Mouse (Mus musculus) hindbrain, embryonic 16.5 days (tissue): ENCODE measurements around the gene Rpl37a. TPM values are rescaled to one million over a fixed set of nuclear protein-coding genes. Genes with fewer than 3 reads are reported as not detected.

ENCODE experiments used
- ATAC-seq: fragments of 200-750 bp; cut with Nextera tagmentation; 2 replicates; pipeline ENCODE4 v1.8.0; 2017; ENCODE audit warnings: moderate TSS enrichment, moderate library complexity
- H3K27ac ChIP-seq: fragments of 300-500 bp; sonication (generic); 2 replicates; pipeline ENCODE4 v1.5.1; 2014; ENCODE audit warnings: low read depth, mild to moderate bottlenecking, control low read depth, low read length, moderate library complexity
- H3K27me3 ChIP-seq: fragments of 300-500 bp; sonication (generic); replicated peaks from 2 replicates; pipeline ENCODE4 v1.6.1; 2014; ENCODE audit warnings: low read length; ENCODE audit not compliant: control insufficient read depth, insufficient read depth
- H3K36me3 ChIP-seq: fragments of 300-500 bp; sonication (generic); 2 replicates; pipeline ENCODE4 v1.6.1; 2014; ENCODE audit warnings: mild to moderate bottlenecking, low read length, moderate library complexity, mixed read lengths; ENCODE audit not compliant: control insufficient read depth, insufficient read depth
- H3K4me1 ChIP-seq: fragments of 300-500 bp; sonication (generic); 2 replicates; pipeline ENCODE4 v1.6.1; 2014; ENCODE audit warnings: low read depth, low read length; ENCODE audit not compliant: control insufficient read depth, insufficient read depth
- H3K4me2 ChIP-seq: fragments of 300-500 bp; sonication (generic); 2 replicates; pipeline ENCODE4 v1.6.1; 2014; ENCODE audit warnings: mild to moderate bottlenecking, low read length, control low read depth, moderate library complexity
- H3K4me3 ChIP-seq: fragments of 300-500 bp; sonication (generic); 2 replicates; pipeline ENCODE4 v1.5.1; 2014; ENCODE audit warnings: mild to moderate bottlenecking, low read length, control low read depth, moderate library complexity
- H3K9ac ChIP-seq: fragments of 300-500 bp; sonication (generic); 2 replicates; pipeline ENCODE4 v1.6.1; 2014; ENCODE audit warnings: low read depth, mild to moderate bottlenecking, control low read depth, low read length, moderate library complexity
- H3K9me3 ChIP-seq: fragments of 300-500 bp; sonication (generic); 2 replicates; pipeline ENCODE4 v1.6.1; 2014; ENCODE audit warnings: mild to moderate bottlenecking, low read length, moderate library complexity; ENCODE audit not compliant: control insufficient read depth
- WGBS: fragments of 180-500 bp; shearing (Covaris S2); extraction: QIAGEN DNeasy Blood & Tissue Kit; methylation state at CpG from one replicate; pipeline ENCODE4 v1.1.7; 2014; 5-methylcytosine and 5-hydroxymethylcytosine counted together
- polyA plus RNA-seq: library from polyadenylated mRNA; unstranded; fragments of >200 nt; fragmentation: Nextera tagmentation; extraction: Ambion mirVana; gene quantifications from 2 replicates; pipeline ENCODE4 v1.2.1, GENCODE M21; 2015

The Rpl37a gene
- polyA plus RNA-seq, 1 experiment from 2014 or later = 753 TPM

- H3K27ac ChIP-seq = no peak overlapping the region; the same call in 1 of the 2 replicates
- ATAC-seq = peak; percentile 94
- no peak overlapping the region for H3K4me3 ChIP-seq
- no peaks in the 10 kb centered on the region for H3K36me3 ChIP-seq
- no peak overlapping the region for H3K4me2 ChIP-seq
- H3K9me3 ChIP-seq = no peaks in the 10 kb centered on the region
- 73% methylated on average over 7 of the region's 7 CpGs for WGBS
- no peaks in the 10 kb centered on the region for H3K4me1 ChIP-seq
- no peak overlapping the region for H3K9ac ChIP-seq
- H3K27me3 ChIP-seq = no peaks in the 10 kb centered on the region
Observed at GRCm38 (mm10) chr1:72751371-72751781, 40.3 kb downstream of the Rpl37a start.

- no peaks in the 10 kb centered on the region for H3K9me3 ChIP-seq
- 84% methylated on average over 6 of the region's 6 CpGs for WGBS
- H3K27ac ChIP-seq = no peak overlapping the region
- H3K27me3 ChIP-seq = no peaks in the 10 kb centered on the region
- H3K9ac ChIP-seq = no peak overlapping the region
- ATAC-seq = no peak
- H3K4me2 ChIP-seq = no peak overlapping the region
- no peak overlapping the region for H3K4me3 ChIP-seq
- H3K4me1 ChIP-seq = no peaks in the 10 kb centered on the region
- no peaks in the 10 kb centered on the region for H3K36me3 ChIP-seq
Observed at GRCm38 (mm10) chr1:72753211-72753610, 42.1 kb downstream of the Rpl37a start.

- H3K9me3 ChIP-seq = no peaks in the 10 kb centered on the region
- H3K4me2 ChIP-seq = no peak overlapping the region
- no peak overlapping the region for H3K4me3 ChIP-seq
- H3K36me3 ChIP-seq = no peaks in the 10 kb centered on the region
- no peak overlapping the region for H3K27ac ChIP-seq
- no peaks in the 10 kb centered on the region for H3K4me1 ChIP-seq
- ATAC-seq = no peak
- WGBS = 77% methylated on average over 8 of the region's 8 CpGs
- no peak overlapping the region for H3K9ac ChIP-seq
- no peaks in the 10 kb centered on the region for H3K27me3 ChIP-seq
Observed at GRCm38 (mm10) chr1:72755227-72755626, 44.1 kb downstream of the Rpl37a start.

GRCm38 (mm10) chr1:72755801-72756200 is 44.7 kb downstream of the Rpl37a start:
- Histone ChIP-seq H3K4me1 (no peaks in the 10 kb centered on the region), H3K36me3 (no peaks in the 10 kb centered on the region), H3K27me3 (no peaks in the 10 kb centered on the region), H3K27ac (no peak overlapping the region), H3K9me3 (no peaks in the 10 kb centered on the region), H3K9ac (no peak overlapping the region), H3K4me3 (no peak overlapping the region), H3K4me2 (no peak overlapping the region)
- WGBS = 72% methylated on average over 2 of the region's 2 CpGs
- no peak for ATAC-seq

GRCm38 (mm10) chr1:72759758-72760157 is 48.7 kb downstream of the Rpl37a start:
- H3K4me1 ChIP-seq = no peaks in the 10 kb centered on the region
- no peak overlapping the region for H3K4me3 ChIP-seq
- H3K4me2 ChIP-seq = no peak overlapping the region
- 85% methylated on average over 6 of the region's 6 CpGs for WGBS
- H3K27ac ChIP-seq = no peak overlapping the region
- H3K27me3 ChIP-seq = no peaks in the 10 kb centered on the region
- no peak for ATAC-seq
- H3K36me3 ChIP-seq = no peaks in the 10 kb centered on the region
- no peak overlapping the region for H3K9ac ChIP-seq
- H3K9me3 ChIP-seq = no peaks in the 10 kb centered on the region

Other genes with a start within 250 kb of the Rpl37a start
- 9.4 and 10.3 TPM in 2 replicates for gene March4, start 174.4 kb upstream of the Rpl37a start, polyA plus RNA-seq
- gene Smarcal1, start 128.0 kb upstream of the Rpl37a start, polyA plus RNA-seq = 26.2 and 27.8 TPM in 2 replicates
- gene Ankar, start 10.7 kb upstream of the Rpl37a start, polyA plus RNA-seq = not detected in 2 replicates
- 465 and 469 TPM in 2 replicates for gene Igfbp2, start 113.2 kb downstream of the Rpl37a start, polyA plus RNA-seq
- 51.9 and 65.1 TPM in 2 replicates for gene Igfbp5, start 163.6 kb downstream of the Rpl37a start, polyA plus RNA-seq